Mouse (Mus musculus): Measurements from ENCODE around the gene Gpr146.
A peak's percentile ranks its signal among the peaks of the same experiment; 100 is the strongest.

Gene Gpr146

DNA sequence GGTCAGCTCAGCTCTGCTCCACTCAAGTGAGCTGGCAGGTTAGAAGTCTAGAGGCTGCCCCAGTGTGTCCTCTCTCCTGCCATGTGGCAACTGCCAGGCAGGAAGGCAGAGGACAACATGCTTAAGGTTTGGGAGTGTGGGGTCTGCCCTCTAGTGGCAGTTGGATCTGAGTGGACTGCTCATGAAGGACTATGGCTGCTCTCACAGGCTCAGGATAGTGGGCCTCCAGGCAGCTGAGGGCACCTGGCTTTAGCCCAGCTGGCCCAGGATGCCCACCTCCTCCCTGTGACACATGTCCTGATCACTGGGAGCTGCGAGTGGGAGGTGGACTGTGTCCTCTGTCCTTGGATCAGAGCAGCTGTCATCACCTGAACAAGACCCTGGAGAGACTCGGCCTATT, 18.8 kb upstream of the Gpr146 start:
- no peak for DNase-seq (ENCODE audit: low read depth, low spot score)

DNA sequence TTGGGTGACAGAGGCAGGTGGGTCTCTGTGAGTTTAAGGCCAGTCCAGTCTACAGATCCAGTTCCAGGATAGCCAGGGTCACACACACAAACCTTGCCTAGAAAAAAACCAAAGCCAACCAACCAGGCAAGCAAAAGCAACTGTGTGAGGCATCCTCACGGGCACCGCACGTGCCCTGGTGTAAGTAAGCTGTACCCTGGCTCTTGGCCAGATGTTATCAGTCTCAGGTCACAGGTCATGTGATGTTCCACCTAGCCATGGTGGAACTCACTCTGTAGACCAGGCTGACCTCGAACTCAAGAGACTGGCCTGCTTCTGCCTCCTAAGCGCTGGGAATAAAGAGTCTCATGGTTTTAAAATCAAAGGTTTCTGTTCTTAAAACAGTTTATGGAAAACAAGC, 18.3 kb upstream of the Gpr146 start:
- DNase-seq (ENCODE audit: low read depth, low spot score), result no peak

DNA sequence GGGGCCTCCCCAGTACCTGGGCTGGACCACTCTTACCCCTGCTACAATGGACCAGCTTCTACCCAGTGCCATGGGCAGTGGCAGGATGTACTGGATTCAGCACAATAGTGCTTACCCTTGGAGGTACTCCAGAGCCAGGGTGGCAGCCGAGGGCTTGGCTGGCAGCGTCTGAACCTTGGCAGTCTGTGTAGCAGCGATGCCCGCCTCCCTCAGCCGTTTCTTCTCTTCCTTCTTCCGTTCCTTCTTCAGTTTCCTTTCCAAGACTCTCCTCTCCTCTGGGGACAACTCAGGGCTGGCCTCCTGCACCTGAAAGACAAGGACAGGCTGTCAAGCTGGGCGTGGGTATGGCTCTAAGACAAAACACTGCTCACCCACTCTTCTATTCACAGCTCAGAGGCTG, 13.6 kb upstream of the Gpr146 start:
- no peak for DNase-seq (ENCODE audit: low read depth, low spot score)

DNA sequence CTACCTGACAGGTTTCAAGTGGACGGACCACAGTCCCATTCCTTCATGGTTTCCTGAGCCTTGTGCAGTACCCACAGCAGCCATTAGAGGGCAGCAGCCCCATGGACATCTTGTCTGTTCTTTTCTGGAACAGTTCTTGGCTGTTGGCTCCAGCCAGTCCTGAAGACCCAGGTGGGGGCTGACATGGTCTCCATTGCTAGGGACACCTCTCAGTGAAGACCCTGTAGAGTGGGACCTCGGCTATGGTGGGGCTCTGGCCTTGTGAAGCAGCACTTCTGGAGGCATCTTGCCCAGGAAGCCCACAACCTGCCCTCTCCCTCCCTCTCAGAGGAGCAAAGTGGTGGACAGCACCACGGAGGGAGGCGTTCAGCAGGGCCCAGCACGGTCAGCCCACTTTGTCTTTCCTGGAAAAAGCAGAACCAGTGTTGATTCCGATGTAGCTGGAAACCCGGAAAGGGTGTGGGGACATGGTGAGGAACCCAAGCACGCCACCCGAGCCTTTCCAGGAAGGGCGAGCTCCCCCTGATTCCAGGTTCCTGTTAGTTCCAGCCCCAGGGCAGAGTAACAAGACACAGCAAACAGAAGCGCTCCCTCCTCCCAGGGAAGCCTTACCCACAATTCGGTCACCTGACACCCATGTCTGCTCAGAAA, 13.1 kb upstream of the Gpr146 start:
- peak; percentile 73 for DNase-seq (ENCODE audit: low read depth, low spot score)

DNA sequence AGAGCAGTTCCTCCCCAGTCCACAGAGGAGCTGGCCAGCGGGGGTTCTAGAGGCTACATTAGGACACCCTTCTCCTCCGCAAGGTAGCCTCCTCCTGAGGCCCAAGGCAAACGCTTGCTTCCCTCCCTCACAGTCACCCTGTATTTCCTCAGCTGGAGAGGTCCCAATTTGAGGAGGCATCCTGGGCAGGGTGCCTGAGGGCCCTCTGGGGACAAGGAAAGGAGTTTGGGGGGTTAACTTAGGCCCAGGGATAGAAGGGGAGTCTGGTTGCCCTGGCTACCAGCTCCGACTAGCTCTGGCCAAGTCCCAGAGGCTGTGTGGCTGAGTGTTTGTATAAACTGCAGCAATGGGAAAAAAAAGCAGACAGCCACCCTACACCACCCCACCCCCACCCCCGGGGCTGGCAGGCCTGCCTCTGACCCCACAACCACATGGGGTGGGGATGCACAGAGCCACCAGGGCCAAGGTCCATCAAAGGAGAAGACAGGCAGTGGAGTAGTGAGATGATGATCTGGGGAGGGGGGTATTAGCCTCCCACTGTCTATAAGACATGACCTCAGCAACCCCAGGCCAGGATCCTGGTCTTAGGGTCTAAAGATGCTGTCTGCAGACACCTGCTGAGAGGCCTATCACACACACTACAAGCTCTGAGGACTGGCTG, 12.5 kb upstream of the Gpr146 start:
- DNase-seq (ENCODE audit: low read depth, low spot score), result no peak

DNA sequence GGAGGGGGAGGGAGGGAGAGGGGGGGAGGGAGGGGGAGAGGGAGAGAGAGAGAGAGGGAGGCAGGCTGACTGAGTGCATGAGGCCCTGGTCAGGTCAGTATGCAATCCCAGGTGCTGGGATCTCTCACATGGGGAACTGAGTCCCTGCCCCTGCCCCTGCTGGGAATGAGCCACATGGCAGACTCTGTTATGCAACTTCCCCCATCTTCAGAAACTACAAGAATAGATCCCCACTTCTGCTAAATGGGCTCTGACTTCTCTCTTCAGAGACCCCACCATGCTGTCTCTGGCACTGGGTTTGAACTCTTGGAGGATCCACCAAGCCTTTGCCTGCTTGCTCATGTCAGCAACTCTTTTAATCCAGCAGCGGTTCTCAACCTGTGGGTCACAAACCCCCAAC, 11.7 kb upstream of the Gpr146 start:
- no peak for DNase-seq (ENCODE audit: low read depth, low spot score)

DNA sequence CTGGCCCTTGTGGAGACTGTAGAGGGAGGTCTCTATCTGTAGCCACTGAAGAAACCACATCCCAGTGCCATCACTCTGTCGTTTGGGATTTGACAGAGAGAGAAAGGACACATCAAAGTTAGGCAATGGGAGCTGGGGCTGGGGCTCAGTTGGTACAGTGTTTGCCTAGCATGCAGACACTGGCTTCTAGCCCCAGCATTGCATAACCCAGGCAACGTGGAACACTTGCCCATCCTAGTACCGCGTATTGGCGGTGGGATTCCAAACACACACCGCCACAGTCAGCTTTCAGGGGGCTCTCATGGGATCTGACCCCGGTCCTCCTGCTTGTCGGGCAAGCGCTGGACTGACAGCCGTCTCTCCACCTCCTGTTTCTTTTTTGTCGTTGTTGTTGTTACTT, 11.0 kb upstream of the Gpr146 start:
- DNase-seq (ENCODE audit: low read depth, low spot score), result no peak

DNA sequence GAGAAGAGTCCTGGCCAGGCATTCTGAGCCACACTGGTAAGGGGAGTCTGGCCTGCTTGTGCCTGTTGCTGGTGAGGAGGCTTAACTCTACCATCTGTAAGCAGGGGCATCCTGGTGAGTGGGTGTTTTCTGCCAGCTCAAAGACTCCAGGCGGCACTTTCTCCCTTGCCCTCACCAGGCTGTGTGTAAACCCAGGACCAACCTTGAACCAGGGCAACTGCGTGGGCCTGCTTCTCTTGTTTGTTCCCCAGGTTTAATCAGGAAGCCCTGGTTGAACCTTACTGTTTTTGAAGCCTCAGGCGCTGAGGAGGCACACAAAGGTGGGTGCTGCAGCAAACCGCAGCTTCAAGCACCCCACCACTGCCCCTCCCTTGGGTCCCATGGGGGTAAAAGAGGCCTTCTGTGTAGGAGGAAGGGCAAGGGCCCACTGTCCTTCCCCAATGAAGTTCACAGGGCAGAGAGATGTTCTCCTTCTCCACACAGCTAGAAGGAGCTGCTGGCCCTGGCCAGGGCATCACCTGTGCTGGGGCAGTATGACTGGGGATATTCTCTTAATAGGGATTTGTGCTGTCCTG, 9.5 kb upstream of the Gpr146 start:
- no peak for DNase-seq (ENCODE audit: low read depth, low spot score)

DNA sequence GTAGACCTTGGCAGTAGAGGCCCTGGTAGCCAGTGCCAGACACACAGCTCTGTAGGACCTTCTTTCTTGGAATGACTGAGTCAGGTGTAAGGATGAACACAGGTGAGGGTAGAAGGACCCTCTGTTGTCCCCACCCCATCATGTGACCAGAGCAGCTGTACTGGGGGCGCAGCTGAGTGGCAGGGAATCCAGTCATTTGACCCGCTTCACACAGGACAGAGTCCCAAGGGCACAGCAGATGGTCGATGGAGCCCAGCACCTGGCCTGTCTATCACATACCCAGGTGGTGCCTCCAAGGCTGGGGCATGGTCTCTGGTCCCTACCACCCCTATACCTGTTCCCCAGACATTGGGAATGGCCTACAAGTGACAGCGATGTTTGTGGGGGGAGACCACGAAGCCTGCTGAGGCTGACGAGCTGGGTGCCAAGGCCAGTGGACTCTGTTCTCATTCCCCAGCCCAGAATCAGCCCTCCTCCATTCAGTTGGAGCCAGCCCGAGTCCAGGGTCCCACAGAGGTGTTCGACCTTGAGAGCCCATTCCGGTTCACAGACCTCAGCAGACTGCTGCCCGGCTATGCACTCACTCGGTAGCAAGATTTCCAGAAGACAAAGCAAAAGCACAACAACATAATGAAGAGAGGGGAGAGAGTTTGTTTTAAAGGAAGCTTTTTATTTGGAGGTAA, 8.7 kb upstream of the Gpr146 start:
- no peak for DNase-seq (ENCODE audit: low read depth, low spot score)

DNA sequence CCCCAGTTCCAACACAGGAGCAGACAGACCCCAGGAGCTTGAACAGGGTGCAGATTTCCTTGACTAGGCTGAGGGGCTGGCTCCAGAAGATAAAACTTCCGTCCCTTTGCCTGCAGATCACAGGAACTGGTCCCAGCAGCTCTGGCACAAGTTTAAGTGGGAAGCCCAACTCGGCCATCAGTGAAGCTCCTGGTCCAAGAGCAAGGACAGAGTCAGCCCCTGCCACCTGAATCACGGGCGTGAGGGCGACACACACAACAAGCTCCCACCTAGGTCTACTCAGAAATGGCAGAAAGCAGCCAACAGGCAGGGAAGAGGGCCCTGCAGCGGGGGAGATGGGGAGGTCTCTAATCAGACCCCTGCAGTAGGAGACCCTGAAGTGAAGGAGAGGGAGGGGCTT, 7.2 kb upstream of the Gpr146 start:
- no peak for DNase-seq (ENCODE audit: low read depth, low spot score)

DNA sequence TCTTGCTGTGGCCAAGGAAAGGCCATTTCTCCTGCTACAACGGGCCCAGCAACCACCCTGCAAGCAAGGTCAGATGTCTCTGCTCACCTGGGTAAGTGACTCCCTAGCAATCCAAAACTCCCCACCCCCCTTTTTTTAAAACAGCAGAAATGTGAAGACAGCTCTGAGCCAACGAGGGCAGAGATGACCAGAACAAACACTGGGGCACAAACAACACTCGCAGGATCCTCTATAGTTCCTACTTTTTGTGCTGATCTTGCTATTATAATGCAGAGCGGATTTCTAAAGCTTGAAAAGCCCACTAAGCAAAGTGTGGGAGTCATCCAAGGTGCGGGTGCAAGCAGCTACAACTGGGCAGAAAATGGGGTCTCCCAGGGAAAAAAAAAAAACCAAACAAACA, 6.4 kb upstream of the Gpr146 start:
- no peak for DNase-seq (ENCODE audit: low read depth, low spot score)

DNA sequence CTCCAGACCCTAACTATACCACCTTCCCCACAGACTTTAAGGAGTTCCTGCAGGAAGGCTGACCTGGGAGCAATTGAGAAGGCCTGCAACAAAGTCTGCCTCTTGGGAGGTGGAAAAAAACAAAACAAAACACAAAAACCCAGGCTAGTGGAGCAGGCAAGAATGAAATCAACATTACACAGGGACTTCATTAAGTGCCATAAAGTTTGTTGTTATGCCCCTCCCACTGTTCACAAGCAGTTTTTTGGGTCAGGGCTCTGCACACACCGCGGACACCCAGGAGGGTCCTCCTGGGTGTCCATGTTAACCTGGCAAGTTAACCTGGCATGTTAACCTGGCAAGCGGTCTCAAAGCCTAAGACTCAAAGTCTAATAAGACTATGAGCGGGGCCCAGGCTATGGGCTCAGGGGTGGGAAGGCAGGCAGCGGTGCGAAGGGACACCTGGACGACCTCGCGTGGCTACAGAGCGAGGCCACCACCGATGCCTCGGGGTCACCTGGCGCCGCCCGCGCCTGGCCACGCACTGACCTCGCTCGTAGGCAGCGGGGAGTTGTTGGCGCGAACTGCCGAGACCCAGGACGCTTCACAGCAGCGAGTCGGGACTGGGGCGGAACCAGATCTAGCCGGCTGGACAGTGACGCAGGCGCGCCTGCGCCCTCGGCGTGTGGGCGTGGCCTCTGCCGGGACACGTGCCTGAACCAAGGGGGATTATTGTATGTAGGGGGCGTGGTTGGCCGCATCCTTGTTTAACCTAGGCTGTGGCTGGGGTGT, 5.7 kb upstream of the Gpr146 start:
- peak; percentile 90 for DNase-seq (ENCODE audit: low read depth, low spot score)

DNA sequence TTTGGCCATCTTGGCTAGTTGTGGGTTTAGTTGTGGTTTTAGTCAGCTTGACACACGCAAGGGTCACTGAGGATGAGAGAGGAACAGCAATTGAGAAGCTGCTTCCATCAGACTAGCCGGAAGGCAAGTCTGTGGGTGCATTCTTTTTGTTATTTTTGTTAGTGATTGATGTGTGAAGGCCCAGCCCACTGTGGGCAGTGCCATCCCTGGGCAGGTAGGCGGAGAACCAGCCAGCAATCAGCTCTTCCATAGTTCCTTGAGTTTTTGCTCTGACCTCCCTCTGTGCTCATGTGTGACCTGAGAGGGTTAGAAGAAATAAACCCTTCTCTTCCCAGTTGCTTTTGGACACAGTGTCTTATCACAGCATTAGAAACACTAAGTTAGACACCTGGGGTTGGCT, 4.4 kb upstream of the Gpr146 start:
- no peak for DNase-seq (ENCODE audit: low read depth, low spot score)

DNA sequence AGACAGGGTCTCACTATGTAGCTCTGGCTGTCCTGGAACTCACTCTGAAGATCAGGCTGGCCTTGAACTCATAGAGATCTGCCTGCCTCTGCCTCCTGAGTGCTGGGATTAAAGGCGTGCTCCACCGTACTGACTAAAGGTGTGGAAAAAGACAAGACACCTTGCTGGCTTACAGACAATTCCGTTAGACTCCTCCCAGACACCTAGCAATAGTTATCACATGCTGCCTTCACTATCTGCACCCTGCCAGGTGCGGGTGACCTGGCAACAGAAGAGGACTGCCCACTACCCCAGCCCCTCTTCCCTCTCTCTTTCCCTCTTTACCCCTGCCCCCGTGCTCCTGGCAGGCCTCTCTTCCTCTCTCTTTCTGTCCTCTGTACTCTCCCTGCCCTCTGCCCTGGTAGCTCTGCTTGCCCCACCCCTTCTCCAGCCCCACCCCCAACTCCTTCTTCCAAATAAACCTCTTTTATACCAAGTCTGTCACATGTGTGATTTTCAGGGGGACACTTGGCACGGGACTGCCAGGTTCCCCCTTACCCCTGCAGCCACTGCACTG, 3.5 kb upstream of the Gpr146 start:
- no peak for DNase-seq (ENCODE audit: low read depth, low spot score)

DNA sequence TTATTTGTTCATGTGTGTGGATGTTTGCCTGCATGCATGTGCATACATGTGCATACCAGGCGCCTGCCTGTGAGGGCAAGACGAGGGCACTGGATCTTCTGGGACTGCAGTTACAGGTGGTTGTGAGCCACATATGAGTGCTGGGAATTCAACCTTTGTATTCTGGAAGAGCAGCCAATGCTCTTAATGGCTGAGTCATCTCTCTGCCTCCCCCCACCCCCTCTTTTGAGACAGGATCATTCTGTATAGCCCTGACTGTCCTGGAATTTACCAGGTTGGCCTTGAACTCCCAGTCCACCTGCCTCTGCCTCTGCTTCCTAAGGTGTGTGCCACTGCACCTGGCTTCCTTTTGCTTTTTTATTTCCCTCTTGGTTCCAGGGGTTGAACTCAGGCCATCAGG, 2.7 kb upstream of the Gpr146 start:
- DNase-seq (ENCODE audit: low read depth, low spot score), result no peak

DNA sequence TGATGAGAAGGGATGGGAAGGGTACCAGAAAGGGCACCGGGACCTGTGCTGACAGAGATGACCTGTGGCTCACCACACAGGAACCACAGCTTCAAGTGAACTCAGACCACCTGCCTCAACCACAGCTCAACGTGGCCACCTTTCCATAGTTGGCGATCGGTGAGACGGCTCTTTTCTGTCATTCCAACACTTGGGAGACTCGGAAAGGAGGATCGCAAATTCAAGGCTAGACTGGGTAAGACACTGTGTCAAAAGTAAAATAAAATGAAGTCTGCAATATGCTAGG, 717 bp downstream of the Gpr146 start:
- DNase-seq (ENCODE audit: low read depth, low spot score), result no peak

DNA sequence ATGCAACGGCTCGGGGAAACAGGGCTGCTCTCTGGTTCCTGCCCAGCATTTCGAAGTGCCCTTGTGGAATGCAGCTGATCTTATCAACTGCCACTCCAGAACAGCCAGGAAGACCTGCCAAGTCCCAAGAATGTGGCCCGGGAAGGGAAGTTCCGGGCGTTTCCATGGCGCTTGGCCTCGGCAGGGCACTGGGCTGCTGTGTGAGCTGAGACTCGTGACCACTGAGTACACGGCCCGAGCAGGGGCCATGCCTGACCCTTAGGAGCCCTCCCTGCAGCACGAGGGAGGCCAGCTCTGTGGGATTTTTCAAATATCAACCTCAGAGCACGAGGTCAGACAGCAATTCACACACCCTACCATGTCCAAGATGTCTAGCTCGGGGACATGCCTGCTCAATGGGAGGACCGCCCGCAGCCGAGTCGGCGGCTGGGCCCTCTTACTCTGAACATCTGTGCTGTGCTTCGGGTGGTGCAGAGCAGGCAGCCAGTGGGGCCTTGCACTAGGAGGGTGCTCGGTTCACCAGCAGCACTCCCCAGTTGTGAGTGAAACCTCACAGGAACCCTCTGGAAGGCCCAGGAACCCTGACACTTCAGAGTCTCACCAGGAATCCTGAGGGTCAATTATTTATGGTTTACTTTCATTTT, 1.6 kb downstream of the Gpr146 start:
- no peak for DNase-seq (ENCODE audit: low read depth, low spot score)

DNA sequence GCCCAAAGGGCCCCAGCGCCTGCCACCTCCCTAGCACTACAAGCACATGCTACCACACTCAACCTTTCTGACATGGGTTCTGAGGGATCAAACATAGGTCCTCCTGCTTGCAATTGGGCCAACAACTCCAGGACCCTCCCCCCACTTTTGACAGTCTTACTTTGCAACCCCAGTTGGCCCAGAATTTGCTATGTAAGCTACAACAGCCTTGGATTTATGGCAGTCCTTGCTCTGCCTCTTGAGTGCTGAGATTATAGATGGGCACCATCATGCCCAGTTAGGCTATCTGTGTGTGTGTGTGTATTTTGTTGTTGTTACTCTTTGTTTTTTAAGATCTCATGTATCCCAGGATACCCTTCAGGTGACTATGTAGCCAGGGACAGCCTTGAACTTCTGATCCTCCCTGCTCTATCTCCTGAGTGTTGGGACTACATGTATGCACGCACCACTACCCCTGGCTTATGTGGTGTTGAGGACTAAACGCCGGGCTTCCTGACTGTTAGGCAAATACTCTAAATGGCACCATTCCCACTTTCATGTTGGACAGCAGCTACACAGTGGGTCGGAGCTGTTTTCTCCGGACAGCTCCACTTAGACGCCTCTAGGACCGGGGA, 2.4 kb downstream of the Gpr146 start:
- DNase-seq (ENCODE audit: low read depth, low spot score), result no peak

DNA sequence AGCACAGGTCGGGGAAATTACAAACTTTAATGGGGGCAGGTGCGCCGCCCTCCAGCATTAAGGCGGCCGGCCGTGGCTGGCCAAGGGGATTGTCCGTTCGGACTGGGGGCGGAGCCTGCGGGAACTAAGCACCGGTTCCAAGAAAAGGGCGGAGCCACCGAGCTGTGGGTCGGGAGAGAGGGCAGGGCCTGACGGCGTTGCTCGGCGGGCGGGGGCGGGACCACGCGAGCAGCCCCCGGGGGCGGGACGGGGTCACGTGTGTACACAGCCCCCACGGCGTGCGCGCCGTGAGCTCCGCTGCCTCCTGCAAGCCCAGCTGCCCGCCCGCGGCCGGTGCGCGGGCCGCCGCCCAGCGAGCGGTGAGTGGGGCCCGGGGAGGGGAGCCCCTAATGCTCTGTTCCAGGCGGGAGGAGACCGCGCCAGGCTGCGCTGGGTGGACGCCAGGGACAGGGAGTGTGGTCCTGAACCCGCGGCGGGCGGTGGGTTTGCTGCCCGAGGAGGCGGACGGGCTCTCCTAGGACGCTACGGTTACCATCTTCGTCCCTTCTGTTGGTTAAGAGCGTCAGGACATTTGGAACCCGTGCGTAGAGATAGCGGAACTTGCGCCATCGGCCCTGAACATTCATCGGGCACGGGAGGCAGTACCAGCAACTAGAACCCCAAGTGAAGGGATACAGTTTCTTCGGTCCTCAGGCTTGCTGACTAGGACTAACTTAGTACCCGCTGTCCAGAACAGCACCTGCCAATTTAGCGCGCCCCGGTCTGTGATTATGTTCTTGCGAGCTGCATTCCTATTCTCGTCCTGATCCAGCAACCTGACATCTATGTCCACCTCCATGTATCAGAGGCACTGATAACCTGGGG, 3.1 kb downstream of the Gpr146 start:
- peak; percentile 78 for DNase-seq (ENCODE audit: low read depth, low spot score)
